Mouse (Mus musculus) forebrain, embryonic 16.5 days (tissue): Measurements from ENCODE around the gene Pik3r5. TPM values are rescaled to one million over a fixed set of nuclear protein-coding genes. Genes with fewer than 3 reads are reported as not detected.

Experiments used
- ATAC-seq: fragments of 200-750 bp; cut with Nextera tagmentation; 2 replicates; pipeline ENCODE4 v1.8.0; 2017; ENCODE audit warnings: mild to moderate bottlenecking, moderate library complexity
- H3K27ac ChIP-seq: fragments of 300-500 bp; sonication (generic); 2 replicates; pipeline ENCODE4 v1.5.1; 2014; ENCODE audit warnings: low read length, control low read depth
- H3K27me3 ChIP-seq: fragments of 300-500 bp; sonication (generic); replicated peaks from 2 replicates; pipeline ENCODE4 v1.6.1; 2014; ENCODE audit warnings: low read length; ENCODE audit not compliant: control insufficient read depth, insufficient read depth
- H3K36me3 ChIP-seq: fragments of 300-500 bp; sonication (generic); 2 replicates; pipeline ENCODE4 v1.6.1; 2014; ENCODE audit not compliant: control insufficient read depth, insufficient read depth
- H3K4me1 ChIP-seq: fragments of 300-500 bp; sonication (generic); replicated peaks from 2 replicates; pipeline ENCODE4 v1.6.1; 2014; ENCODE audit warnings: low read length; ENCODE audit not compliant: control insufficient read depth, insufficient read depth
- H3K4me2 ChIP-seq: fragments of 300-500 bp; sonication (generic); 2 replicates; pipeline ENCODE4 v1.6.1; 2014; ENCODE audit warnings: mild to moderate bottlenecking, low read length, control low read depth
- H3K4me3 ChIP-seq: fragments of 300-500 bp; sonication (generic); replicated peaks from 2 replicates; pipeline ENCODE4 v1.5.1; 2014; ENCODE audit warnings: mild to moderate bottlenecking, low read length, control low read depth
- H3K9ac ChIP-seq: fragments of 300-500 bp; sonication (generic); replicated peaks from 2 replicates; pipeline ENCODE4 v1.6.1; 2014; ENCODE audit warnings: low read depth, low read length, control low read depth
- H3K9me3 ChIP-seq: fragments of 300-500 bp; sonication (generic); 2 replicates; pipeline ENCODE4 v1.6.1; 2016; ENCODE audit warnings: low read length; ENCODE audit not compliant: control insufficient read depth
- WGBS: fragments of 180-500 bp; shearing (Covaris S2); extraction: QIAGEN DNeasy Blood & Tissue Kit; methylation state at CpG from one replicate; pipeline ENCODE4 v1.1.7; 2014; 5-methylcytosine and 5-hydroxymethylcytosine counted together
- polyA plus RNA-seq: library from polyadenylated mRNA; unstranded; fragments of >200 nt; fragmentation: Nextera tagmentation; extraction: Ambion mirVana; gene quantifications from 2 replicates; pipeline ENCODE4 v1.2.1, GENCODE M21; 2015

The Pik3r5 gene
- polyA plus RNA-seq, 1 experiment from 2014 or later, result 0.11 TPM

DNA sequence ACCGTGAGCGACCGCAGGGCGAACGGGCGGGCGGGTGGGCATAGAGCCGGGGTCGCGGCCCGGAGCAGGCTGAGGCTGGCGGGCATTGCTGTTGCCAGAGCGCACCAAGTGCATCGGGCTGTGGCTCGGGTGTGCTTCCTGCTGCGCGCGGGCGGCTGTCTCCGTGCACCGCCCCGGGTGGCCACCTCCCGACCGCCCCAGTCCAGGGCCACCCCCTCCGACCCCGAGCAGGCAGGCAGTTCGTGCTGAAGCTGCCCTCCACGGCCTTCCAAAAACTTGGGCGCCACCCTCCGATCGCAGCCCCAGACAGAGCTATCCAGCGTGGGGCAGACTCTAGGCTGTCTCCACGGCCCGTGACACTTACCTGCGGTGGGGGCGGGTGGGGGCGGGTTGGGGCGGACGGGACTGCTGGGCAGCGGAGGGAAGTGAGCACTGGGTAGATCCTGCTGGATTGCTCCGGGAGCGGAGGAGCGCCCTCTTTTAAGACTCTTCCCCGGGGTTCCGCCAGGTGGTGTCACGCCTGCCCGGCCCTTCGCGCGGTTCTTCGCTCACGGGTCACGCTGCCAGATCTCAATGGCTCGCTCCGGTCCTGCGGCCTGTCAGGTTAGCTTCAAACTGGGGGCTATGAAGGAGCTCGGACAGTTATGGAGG lies 31.8 kb upstream of the Pik3r5 start:
- Histone ChIP-seq H3K27me3 (peaks cover 27% of the 10 kb centered on the region), H3K9ac (peak overlapping the region; percentile 62), H3K4me1 (peaks cover 19% of the 10 kb centered on the region), H3K9me3 (no peaks in the 10 kb centered on the region), H3K4me3 (peak overlapping the region; percentile 59), H3K36me3 (no peaks in the 10 kb centered on the region), H3K27ac (0 out of 2 replicates have a peak overlapping the region, but pooled peaks have one; percentile 10), H3K4me2 (peak overlapping the region; percentile 99)
- WGBS, result under 1% methylated on average over 50 of the region's 57 CpGs
- ATAC-seq, result peak; percentile 74

GRCm38 (mm10) chr11:68400727-68401219 lies 31.1 kb upstream of the Pik3r5 start, which contains the start of gene Ntn1:
Gene Ntn1 (minus strand): TSS chr11:68400823.
- no peak for ATAC-seq
- peaks cover 25% of the 10 kb centered on the region for H3K27me3 ChIP-seq
- no peaks in the 10 kb centered on the region for H3K36me3 ChIP-seq
- H3K4me1 ChIP-seq, result peaks cover 19% of the 10 kb centered on the region
- peak within 1 kb of the TSS; percentile 62 for H3K9ac ChIP-seq
- H3K9me3 ChIP-seq, result no peaks in the 10 kb centered on the region
- H3K27ac ChIP-seq, result 0 out of 2 replicates have a peak within 1 kb of the TSS, but pooled peaks have one; percentile 10
- H3K4me2 ChIP-seq, result peak within 1 kb of the TSS; percentile 99
- H3K4me3 ChIP-seq, result peak within 1 kb of the TSS; percentile 59
- 16% methylated on average over 11 of the region's 11 CpGs for WGBS

DNA sequence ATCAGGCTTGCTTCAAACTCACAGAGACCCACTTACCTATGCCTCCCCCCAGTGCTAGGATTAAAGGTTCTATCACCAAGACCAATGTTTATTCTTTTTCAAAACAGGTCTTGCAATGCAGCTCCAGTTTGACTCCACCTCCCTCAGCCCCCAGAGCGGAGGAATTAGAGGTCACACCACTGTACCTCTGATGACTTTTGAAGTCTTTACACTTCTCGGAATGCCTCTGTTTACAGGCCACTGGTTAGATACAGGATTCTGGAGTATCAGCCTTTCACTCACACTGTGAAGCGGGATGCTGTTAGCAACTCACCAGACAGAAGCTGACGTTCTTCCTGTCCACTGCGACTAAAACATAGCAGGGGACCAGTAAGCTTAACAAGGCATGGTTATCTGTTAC lies 30.5 kb upstream of the Pik3r5 start:
- Histone ChIP-seq H3K36me3 (no peaks in the 10 kb centered on the region), H3K27me3 (peaks cover 21% of the 10 kb centered on the region), H3K9me3 (no peaks in the 10 kb centered on the region), H3K4me2 (no peak overlapping the region), H3K9ac (no peak overlapping the region), H3K27ac (no peak overlapping the region), H3K4me1 (peaks cover 19% of the 10 kb centered on the region), H3K4me3 (no peak overlapping the region)
- ATAC-seq, result no peak
- WGBS, result 40% methylated on average over 5 of the region's 5 CpGs

DNA sequence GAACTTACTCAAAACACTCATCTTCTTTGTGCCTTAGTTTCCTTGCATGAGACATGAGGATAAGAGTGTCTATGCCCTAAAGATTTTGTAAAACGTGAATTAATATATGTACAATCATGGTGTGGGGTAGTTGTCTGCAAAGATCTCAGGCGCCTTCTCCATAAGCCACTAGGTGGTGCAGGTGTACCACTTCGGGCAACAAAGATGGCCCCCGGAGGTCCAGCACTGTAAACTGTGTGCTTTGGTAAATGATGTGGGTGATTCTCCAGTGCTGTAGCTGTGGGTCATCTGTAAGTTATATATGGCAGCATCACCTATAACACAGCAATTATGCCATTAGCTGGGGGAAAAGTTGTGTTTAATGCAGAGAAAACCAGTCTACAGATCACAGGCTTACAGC lies 27.7 kb upstream of the Pik3r5 start:
- peaks cover 14% of the 10 kb centered on the region for H3K4me1 ChIP-seq
- WGBS, result 66% methylated on average over 4 of the region's 4 CpGs
- no peak overlapping the region for H3K4me3 ChIP-seq
- no peak overlapping the region for H3K4me2 ChIP-seq
- ATAC-seq, result no peak
- no peak overlapping the region for H3K9ac ChIP-seq
- no peaks in the 10 kb centered on the region for H3K36me3 ChIP-seq
- H3K9me3 ChIP-seq, result no peaks in the 10 kb centered on the region
- H3K27ac ChIP-seq, result no peak overlapping the region
- peaks cover 6% of the 10 kb centered on the region; the same call in 1 of the 2 replicates for H3K27me3 ChIP-seq

DNA sequence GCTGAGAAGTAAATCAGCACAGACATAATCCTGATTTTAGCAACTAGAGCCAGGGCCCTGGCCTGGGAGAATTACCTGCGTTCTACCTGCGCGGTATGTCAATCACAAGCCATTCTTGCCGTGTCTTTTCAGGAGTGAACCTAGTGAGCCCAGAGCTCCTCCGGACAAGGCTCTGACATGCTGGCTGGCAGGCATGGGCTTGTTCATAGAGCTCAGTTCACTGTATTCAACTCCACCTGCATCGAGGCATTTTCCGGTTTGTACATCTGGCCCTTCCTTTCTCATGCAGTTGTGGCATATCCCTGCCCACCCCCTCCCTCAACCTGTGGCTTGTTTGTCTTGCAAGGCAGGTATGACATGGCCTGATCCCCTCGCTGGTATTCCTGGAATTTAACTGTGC lies 26.3 kb upstream of the Pik3r5 start:
- Histone ChIP-seq H3K9ac (no peak overlapping the region), H3K4me3 (no peak overlapping the region), H3K27me3 (peaks cover 6% of the 10 kb centered on the region; the same call in 1 of the 2 replicates), H3K27ac (no peak overlapping the region), H3K4me2 (no peak overlapping the region), H3K4me1 (no peaks in the 10 kb centered on the region), H3K9me3 (no peaks in the 10 kb centered on the region), H3K36me3 (no peaks in the 10 kb centered on the region)
- 93% methylated on average over 8 of the region's 8 CpGs for WGBS
- ATAC-seq, result no peak

GRCm38 (mm10) chr11:68407266-68407926 lies 24.5 kb upstream of the Pik3r5 start:
- H3K4me3 ChIP-seq, result no peak overlapping the region
- H3K9ac ChIP-seq, result no peak overlapping the region
- no peak for ATAC-seq
- no peak overlapping the region for H3K27ac ChIP-seq
- H3K27me3 ChIP-seq, result 0 out of 2 replicates have a peak, but pooled peaks cover 2% of the 10 kb centered on the region
- H3K4me2 ChIP-seq, result no peak overlapping the region
- H3K9me3 ChIP-seq, result no peaks in the 10 kb centered on the region
- no peaks in the 10 kb centered on the region for H3K4me1 ChIP-seq
- 72% methylated on average over 11 of the region's 11 CpGs for WGBS
- H3K36me3 ChIP-seq, result no peaks in the 10 kb centered on the region

GRCm38 (mm10) chr11:68408127-68408526 lies 23.8 kb upstream of the Pik3r5 start:
- Histone ChIP-seq H3K4me3 (no peak overlapping the region), H3K36me3 (no peaks in the 10 kb centered on the region), H3K9ac (no peak overlapping the region), H3K27ac (no peak overlapping the region), H3K4me1 (no peaks in the 10 kb centered on the region), H3K27me3 (no peaks in the 10 kb centered on the region), H3K9me3 (no peaks in the 10 kb centered on the region), H3K4me2 (no peak overlapping the region)
- 0 out of 2 replicates have a peak, but pooled peaks have one; percentile 23 for ATAC-seq
- 46% methylated on average over 2 of the region's 2 CpGs for WGBS

DNA sequence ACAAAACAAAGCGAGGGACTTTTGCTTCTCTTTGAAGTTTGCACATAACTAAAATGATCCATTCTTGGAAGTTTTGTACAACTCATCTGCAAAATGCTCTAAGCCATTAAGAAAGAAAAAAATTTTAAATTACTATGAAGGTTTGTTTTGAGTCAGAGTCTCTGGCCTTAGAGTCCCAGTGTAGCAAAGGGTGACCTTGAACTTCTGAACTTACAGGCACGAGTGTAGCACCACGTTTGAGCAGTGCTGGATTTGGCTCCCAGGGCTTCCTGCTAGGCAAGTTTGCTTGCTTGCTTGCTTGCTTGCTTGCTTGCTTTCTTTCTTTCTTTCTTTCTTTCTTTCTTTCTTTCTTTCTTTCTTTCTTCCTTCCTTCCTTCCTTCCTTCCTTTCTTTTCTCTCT lies 14.9 kb upstream of the Pik3r5 start:
- H3K9me3 ChIP-seq, result peaks cover 3% of the 10 kb centered on the region; the same call in 1 of the 2 replicates
- H3K4me2 ChIP-seq, result no peak overlapping the region
- no peaks in the 10 kb centered on the region for H3K36me3 ChIP-seq

GRCm38 (mm10) chr11:68417831-68418230 lies 14.1 kb upstream of the Pik3r5 start:
- no peaks in the 10 kb centered on the region for H3K27me3 ChIP-seq
- peaks cover 3% of the 10 kb centered on the region; the same call in 1 of the 2 replicates for H3K9me3 ChIP-seq
- H3K4me1 ChIP-seq, result no peaks in the 10 kb centered on the region
- 40% methylated on average over 9 of the region's 9 CpGs for WGBS
- no peak overlapping the region for H3K4me3 ChIP-seq
- H3K9ac ChIP-seq, result no peak overlapping the region
- H3K36me3 ChIP-seq, result no peaks in the 10 kb centered on the region
- no peak for ATAC-seq
- no peak overlapping the region for H3K27ac ChIP-seq
- no peak overlapping the region for H3K4me2 ChIP-seq

More for the DNA sequence above, 14.9 kb upstream of the Pik3r5 start:
- Histone ChIP-seq H3K27me3 (no peaks in the 10 kb centered on the region), H3K27ac (no peak overlapping the region), H3K9ac (no peak overlapping the region), H3K4me3 (no peak overlapping the region), H3K4me1 (no peaks in the 10 kb centered on the region)
- ATAC-seq, result no peak
- WGBS, result 57% methylated on average over 3 of the region's 3 CpGs
